Mouse (Mus musculus): ENCODE data around the gene Gm11634. TPM values are rescaled to one million over a fixed set of nuclear protein-coding genes. Genes with fewer than 3 reads are reported as not detected.
"Not testable (repeated sequence)": the region's sequence is repeated elsewhere in the genome, so short reads cannot be mapped to it uniquely, and the experiment has no call there.

Gene Gm11634
- total and polyA plus RNA-seq, 3 experiments: not detected

DNA sequence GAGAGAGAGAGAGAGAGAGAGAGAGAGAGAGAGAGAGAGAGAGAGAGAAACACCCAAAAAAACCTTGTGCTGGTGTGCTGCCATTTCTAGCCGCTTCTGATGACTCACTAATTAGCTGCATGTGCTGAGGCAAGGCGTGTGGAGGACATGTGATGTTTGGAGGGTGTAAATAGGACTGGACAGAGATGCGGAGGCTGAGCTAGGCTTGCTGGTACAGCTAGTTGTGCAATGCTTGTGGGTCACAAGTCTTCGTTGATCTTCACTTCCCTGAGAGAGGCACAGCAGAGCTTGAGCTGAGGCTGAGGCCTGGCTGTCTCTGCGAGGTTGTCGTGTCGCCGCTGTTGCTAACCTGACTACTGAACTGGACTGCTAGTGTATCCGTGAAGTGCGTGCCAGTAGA, 11.4 kb downstream of the Gm11634 start:
- TF ChIP-seq SMC3 (IDR thresholded peaks at IDR 0.05; ENCODE audit: low read depth, low read length) (no peak), ZC3H11A (IDR thresholded peaks at IDR 0.05; ENCODE audit: low read depth, low read length) (no peak), POLR2A (IDR thresholded peaks at IDR 0.05; ENCODE audit: control insufficient read depth in 1 of 2, insufficient read depth in 1 of 2, low read depth in 1 of 2, low read length in 2 of 2, poor library complexity in 1 of 2) (no peak), CHD2 (IDR thresholded peaks at IDR 0.05; ENCODE audit: low read length) (no peak), RCOR1 (IDR thresholded peaks at IDR 0.05; ENCODE audit: low read depth, low read length) (no peak), GABPA (IDR thresholded peaks at IDR 0.05; ENCODE audit: low read depth, low read length) (no peak), MAFK (IDR thresholded peaks at IDR 0.05; ENCODE audit: borderline replicate concordance, low read depth, low read length) (no peak), RAD21 (IDR thresholded peaks at IDR 0.05; ENCODE audit: low read depth, low read length) (no peak), POLR2AphosphoS2 (IDR thresholded peaks at IDR 0.05; ENCODE audit: low read length) (no peak), CTCF (IDR thresholded peaks at IDR 0.05 in 2 of 3, conservative IDR thresholded peaks at IDR 0.05 in 1 of 3; ENCODE audit: control insufficient read depth in 1 of 3, insufficient read depth in 1 of 3, low read depth in 2 of 3, low read length in 3 of 3, poor library complexity in 1 of 3, severe bottlenecking in 1 of 3) (no peak), ETS1 (IDR thresholded peaks at IDR 0.05; ENCODE audit: low read depth, low read length) (no peak), ZMIZ1 (IDR thresholded peaks at IDR 0.05; ENCODE audit: low read depth, low read length) (no peak), MXI1 (IDR thresholded peaks at IDR 0.05; ENCODE audit: low read depth, low read length) (no peak), JUND (IDR thresholded peaks at IDR 0.05; ENCODE audit: low read depth, low read length) (no peak), TCF12 (IDR thresholded peaks at IDR 0.05; ENCODE audit: low read depth, low read length) (no peak), BHLHE40 (IDR thresholded peaks at IDR 0.05; ENCODE audit: borderline replicate concordance, low read depth, low read length) (no peak)
- no peaks in the 10 kb centered on the region for H3K27me3 ChIP-seq (ENCODE audit: control insufficient read depth in 1 of 2, insufficient read depth in 2 of 2, low read length in 2 of 2)
- H3K79me2 ChIP-seq (ENCODE audit: control insufficient read depth, insufficient read depth, low read length, poor library complexity): no peaks in the 10 kb centered on the region
- no peaks in the 10 kb centered on the region for H3K9me3 ChIP-seq (replicated peaks; ENCODE audit: insufficient read depth, low read length)
- H3K27ac ChIP-seq (ENCODE audit: control insufficient read depth, low read depth, low read length): no peak overlapping the region
- no peak for DNase-seq (ENCODE audit: low read depth, low spot score)
- peaks cover 0 to 6% of the 10 kb centered on the region in 2 experiments; a peak in 3 of 4 replicates for H3K4me1 ChIP-seq (ENCODE audit: control insufficient read depth in 1 of 2, insufficient read depth in 2 of 2, low read length in 2 of 2)
- H3K36me3 ChIP-seq (ENCODE audit: control insufficient read depth in 1 of 2, insufficient read depth in 2 of 2, low read length in 2 of 2): peaks cover 0 to 3% of the 10 kb centered on the region in 2 experiments; a peak in 2 of 4 replicates
- no peak overlapping the region for H3K9ac ChIP-seq (ENCODE audit: control insufficient read depth, low read depth, low read length, poor library complexity, severe bottlenecking)
- H3K4me3 ChIP-seq (ENCODE audit: control insufficient read depth in 1 of 2, insufficient read depth in 1 of 2, low read depth in 2 of 2, low read length in 2 of 2): no peak overlapping the region

DNA sequence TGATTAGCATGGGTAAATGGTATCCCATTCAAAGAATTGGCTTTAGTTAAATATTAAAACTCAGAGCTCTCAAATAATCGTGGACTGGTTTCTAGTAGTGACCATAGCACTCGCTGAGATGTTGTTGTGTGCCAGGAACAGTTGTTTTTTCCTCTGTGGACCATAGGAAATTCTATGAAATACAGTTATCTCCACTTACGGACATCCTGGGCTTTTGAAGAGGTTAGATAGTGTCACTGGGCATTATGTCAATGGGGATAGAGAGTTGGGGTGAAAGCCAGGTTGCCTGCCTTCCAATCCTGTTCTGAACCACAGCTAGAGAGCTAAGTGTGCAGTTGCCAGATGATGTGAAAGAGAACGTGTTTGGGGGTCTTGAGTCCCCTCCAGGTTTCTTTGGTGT, 13.3 kb downstream of the Gm11634 start:
- TF ChIP-seq KAT2A (conservative IDR thresholded peaks at IDR 0.05; ENCODE audit: low read depth, low read length) (no peak), MYB (IDR thresholded peaks at IDR 0.05; ENCODE audit: low read depth, low read length) (no peak), ELF1 (IDR thresholded peaks at IDR 0.05; ENCODE audit: low read depth, low read length) (no peak), RAD21 (IDR thresholded peaks at IDR 0.05; ENCODE audit: low read depth, low read length) (no peak), E2F4 (IDR thresholded peaks at IDR 0.05; ENCODE audit: borderline replicate concordance, low read depth, low read length) (no peak), NELFE (IDR thresholded peaks at IDR 0.05; ENCODE audit: low read depth, low read length) (no peak), USF2 (IDR thresholded peaks at IDR 0.05; ENCODE audit: borderline replicate concordance in 1 of 2, insufficient read depth in 1 of 2, low read depth in 1 of 2, low read length in 2 of 2) (no peak), MAZ (IDR thresholded peaks at IDR 0.05; ENCODE audit: low read depth, low read length) (no peak), MAFK (IDR thresholded peaks at IDR 0.05; ENCODE audit: borderline replicate concordance, low read depth, low read length) (no peak), GATA1 (IDR thresholded peaks at IDR 0.05; ENCODE audit: low read depth, low read length) (no peak), TAL1 (IDR thresholded peaks at IDR 0.05; ENCODE audit: low read length) (no peak), TCF12 (IDR thresholded peaks at IDR 0.05; ENCODE audit: low read depth, low read length) (no peak), ZKSCAN1 (IDR thresholded peaks at IDR 0.05; ENCODE audit: low read depth, low read length) (no peak), ZNF384 (IDR thresholded peaks at IDR 0.05; ENCODE audit: low read depth, low read length) (no peak), ZMIZ1 (IDR thresholded peaks at IDR 0.05; ENCODE audit: low read depth, low read length) (no peak), JUND (IDR thresholded peaks at IDR 0.05; ENCODE audit: low read depth, low read length) (no peak)
- no peak overlapping the region for H3K4me3 ChIP-seq (ENCODE audit: control insufficient read depth in 1 of 2, insufficient read depth in 1 of 2, low read depth in 2 of 2, low read length in 2 of 2)
- DNase-seq (ENCODE audit: low read depth, low spot score): no peak
- no peaks in the 10 kb centered on the region for H3K27me3 ChIP-seq (ENCODE audit: control insufficient read depth in 1 of 2, insufficient read depth in 2 of 2, low read length in 2 of 2)
- no peaks in the 10 kb centered on the region for H3K9me3 ChIP-seq (replicated peaks; ENCODE audit: insufficient read depth, low read length)
- H3K27ac ChIP-seq (ENCODE audit: control insufficient read depth, low read depth, low read length): no peak overlapping the region
- no peak overlapping the region for H3K9ac ChIP-seq (ENCODE audit: control insufficient read depth, low read depth, low read length, poor library complexity, severe bottlenecking)
- peaks cover 0 to 8% of the 10 kb centered on the region in 2 experiments; a peak in 2 of 4 replicates for H3K36me3 ChIP-seq (ENCODE audit: control insufficient read depth in 1 of 2, insufficient read depth in 2 of 2, low read length in 2 of 2)
- H3K79me2 ChIP-seq (ENCODE audit: control insufficient read depth, insufficient read depth, low read length, poor library complexity): no peaks in the 10 kb centered on the region
- H3K4me1 ChIP-seq (ENCODE audit: control insufficient read depth in 1 of 2, insufficient read depth in 2 of 2, low read length in 2 of 2): peaks cover 3 to 10% of the 10 kb centered on the region in 2 experiments

DNA sequence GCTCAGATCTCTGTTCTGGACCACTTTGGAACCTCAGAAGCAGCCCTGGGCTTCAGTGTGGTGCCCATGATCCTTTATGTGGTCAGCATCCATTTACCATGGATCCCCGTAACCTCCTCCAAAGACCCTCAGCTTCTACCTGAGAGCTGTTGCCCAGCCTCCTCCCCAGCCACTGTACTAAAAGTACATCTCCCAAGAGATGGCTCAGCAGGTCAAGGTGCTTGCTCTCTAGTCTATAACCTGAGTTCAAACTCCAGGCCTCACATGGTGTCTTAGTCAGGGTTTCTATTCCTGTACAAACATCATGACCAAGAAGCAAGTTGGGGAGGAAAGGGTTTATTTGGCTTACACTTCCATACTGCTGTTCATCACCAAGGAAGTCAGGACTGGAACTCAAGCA, 14.0 kb downstream of the Gm11634 start:
- not testable (repeated sequence) for H3K27me3 ChIP-seq (ENCODE audit: control insufficient read depth in 1 of 2, insufficient read depth in 2 of 2, low read length in 2 of 2); H3K9ac ChIP-seq (ENCODE audit: control insufficient read depth, low read depth, low read length, poor library complexity, severe bottlenecking); H3K27ac ChIP-seq (ENCODE audit: control insufficient read depth, low read depth, low read length); DNase-seq (ENCODE audit: low read depth, low spot score); H3K4me3 ChIP-seq (ENCODE audit: control insufficient read depth in 1 of 2, insufficient read depth in 1 of 2, low read depth in 2 of 2, low read length in 2 of 2); H3K79me2 ChIP-seq (ENCODE audit: control insufficient read depth, insufficient read depth, low read length, poor library complexity); H3K36me3 ChIP-seq (ENCODE audit: control insufficient read depth in 1 of 2, insufficient read depth in 2 of 2, low read length in 2 of 2); H3K9me3 ChIP-seq (replicated peaks; ENCODE audit: insufficient read depth, low read length)
- peaks cover 3 to 10% of the 10 kb centered on the region in 2 experiments for H3K4me1 ChIP-seq (ENCODE audit: control insufficient read depth in 1 of 2, insufficient read depth in 2 of 2, low read length in 2 of 2)

All from MEL (cell line).